Mouse (Mus musculus): ENCODE results near the gene Mrps12. TPM values are rescaled to one million over a fixed set of nuclear protein-coding genes. Genes with fewer than 3 reads are reported as not detected.

Mrps12 gene
- polyA plus RNA-seq, 1 experiment from 2014 or later, result 73.3 TPM

GRCm38 (mm10) chr7:28691075-28691474 is 50.5 kb downstream of the Mrps12 start:
- Histone ChIP-seq H3K4me2 (ENCODE audit: low read depth, low read length) (no peak overlapping the region), H3K9me3 (replicated peaks; ENCODE audit: control insufficient read depth, low read length) (no peaks in the 10 kb centered on the region), H3K9ac (ENCODE audit: low read depth, low read length) (no peak overlapping the region), H3K4me1 (ENCODE audit: control insufficient read depth, low read depth, low read length) (no peaks in the 10 kb centered on the region), H3K4me3 (ENCODE audit: low read depth, low read length) (no peak overlapping the region), H3K27me3 (ENCODE audit: control insufficient read depth, insufficient read depth, low read depth, low read length) (peaks cover 22% of the 10 kb centered on the region), H3K27ac (ENCODE audit: low read length) (no peak overlapping the region), H3K36me3 (ENCODE audit: control insufficient read depth, insufficient read depth) (no peaks in the 10 kb centered on the region)
- 47% methylated on average over 7 of the region's 7 CpGs for WGBS (ENCODE audit: insufficient replicate concordance)
- ATAC-seq (ENCODE audit: low read depth), result no peak

Other genes starting within 250 kb of the Mrps12 start
- not detected in 2 replicates for gene Ifnl2, start 231.4 kb downstream of the Mrps12 start, polyA plus RNA-seq (2015; fragmentation: Nextera tagmentation; extraction: Ambion mirVana)
- not detected in 2 replicates for gene Ifnl3, start 219.0 kb downstream of the Mrps12 start, polyA plus RNA-seq (2015; fragmentation: Nextera tagmentation; extraction: Ambion mirVana)
- gene Sycn, start 200.9 kb downstream of the Mrps12 start, polyA plus RNA-seq (2015; fragmentation: Nextera tagmentation; extraction: Ambion mirVana), result 0.53 and 2.5 TPM in 2 replicates
- not detected in 2 replicates for gene Nccrp1, start 194.6 kb downstream of the Mrps12 start, polyA plus RNA-seq (2015; fragmentation: Nextera tagmentation; extraction: Ambion mirVana)
- 2.5 and 3.5 TPM in 2 replicates for gene Samd4b, start 143.7 kb downstream of the Mrps12 start, polyA plus RNA-seq (2015; fragmentation: Nextera tagmentation; extraction: Ambion mirVana)
- 16.4 and 17.5 TPM in 2 replicates for gene Pak4, start 143.6 kb downstream of the Mrps12 start, polyA plus RNA-seq (2015; fragmentation: Nextera tagmentation; extraction: Ambion mirVana)
- gene Acp7, start 110.5 kb downstream of the Mrps12 start, polyA plus RNA-seq (2015; fragmentation: Nextera tagmentation; extraction: Ambion mirVana), result not detected in 2 replicates
- 0.29 and 0.34 TPM in 2 replicates for gene Fbxo27, start 49.0 kb downstream of the Mrps12 start, polyA plus RNA-seq (2015; fragmentation: Nextera tagmentation; extraction: Ambion mirVana)
- 1.0 and 1.3 TPM in 2 replicates for gene Fbxo17, start 25.0 kb downstream of the Mrps12 start, polyA plus RNA-seq (2015; fragmentation: Nextera tagmentation; extraction: Ambion mirVana)
- 10.5 and 11.2 TPM in 2 replicates for gene Sars2, start 172 bp upstream of the Mrps12 start, polyA plus RNA-seq (2015; fragmentation: Nextera tagmentation; extraction: Ambion mirVana)
- gene Ccer2, start 14.4 kb upstream of the Mrps12 start, polyA plus RNA-seq (2015; fragmentation: Nextera tagmentation; extraction: Ambion mirVana), result not detected in 2 replicates
- gene Sirt2, start 24.9 kb upstream of the Mrps12 start, polyA plus RNA-seq (2015; fragmentation: Nextera tagmentation; extraction: Ambion mirVana), result 24.1 and 28.0 TPM in 2 replicates
- 29.3 TPM in 2 replicates for gene Nfkbib, start 25.7 kb upstream of the Mrps12 start, polyA plus RNA-seq (2015; fragmentation: Nextera tagmentation; extraction: Ambion mirVana)
- 8.1 and 8.7 TPM in 2 replicates for gene Rinl, start 47.1 kb upstream of the Mrps12 start, polyA plus RNA-seq (2015; fragmentation: Nextera tagmentation; extraction: Ambion mirVana)
- gene Hnrnpl, start 66.7 kb upstream of the Mrps12 start, polyA plus RNA-seq (2015; fragmentation: Nextera tagmentation; extraction: Ambion mirVana), result 69.0 and 80.7 TPM in 2 replicates
- 172 and 201 TPM in 2 replicates for gene Ech1, start 83.4 kb upstream of the Mrps12 start, polyA plus RNA-seq (2015; fragmentation: Nextera tagmentation; extraction: Ambion mirVana)
- gene Lgals4, start 92.0 kb upstream of the Mrps12 start, polyA plus RNA-seq (2015; fragmentation: Nextera tagmentation; extraction: Ambion mirVana), result 6.2 and 22.3 TPM in 2 replicates
- 0.16 and 0.19 TPM in 2 replicates for gene Lgals7, start 122.0 kb upstream of the Mrps12 start, polyA plus RNA-seq (2015; fragmentation: Nextera tagmentation; extraction: Ambion mirVana)
- 0.09 and 0.12 TPM in 2 replicates for gene Capn12, start 139.6 kb upstream of the Mrps12 start, polyA plus RNA-seq (2015; fragmentation: Nextera tagmentation; extraction: Ambion mirVana)
- 130 and 137 TPM in 2 replicates for gene Actn4, start 220.5 kb upstream of the Mrps12 start, polyA plus RNA-seq (2015; fragmentation: Nextera tagmentation; extraction: Ambion mirVana)
- gene Eif3k, start 240.0 kb upstream of the Mrps12 start, polyA plus RNA-seq (2015; fragmentation: Nextera tagmentation; extraction: Ambion mirVana), result 195 and 205 TPM in 2 replicates
- 28.3 and 30.2 TPM in 2 replicates for gene Map4k1, start 240.2 kb upstream of the Mrps12 start, polyA plus RNA-seq (2015; fragmentation: Nextera tagmentation; extraction: Ambion mirVana)